Comparison of ENCODE assay signal across 20 mouse cellular contexts in the genomic region with DNA sequence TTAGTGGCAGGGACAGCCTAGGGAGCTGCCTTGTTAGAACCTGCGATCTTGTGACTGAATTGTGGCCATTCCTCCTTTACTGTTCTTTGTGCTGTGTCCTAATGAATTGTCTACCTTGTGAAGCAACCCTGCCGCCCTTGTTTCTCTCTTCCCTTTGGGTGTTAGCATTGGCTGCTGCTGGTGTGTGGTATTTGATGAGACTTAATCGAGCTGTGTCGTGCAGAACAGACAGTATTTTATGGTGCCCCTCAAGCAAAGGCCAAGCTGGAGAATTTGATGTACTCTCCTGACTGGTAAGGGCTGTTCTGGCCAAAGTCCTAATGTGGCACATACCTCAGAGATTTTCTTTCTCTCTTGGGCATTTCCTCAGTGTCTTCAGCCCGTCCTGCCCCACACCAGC. TPM values are rescaled to one million over a fixed set of nuclear protein-coding genes. Genes with fewer than 3 reads are reported as not detected.
DNase-seq lines count a peak whose midpoint lies in the region; ATAC-seq and TF ChIP-seq lines count a peak whose summit lies in the region.
"Had no signal": no experiment of that assay in that cellular context is flagged by ENCODE, and none has a peak within 500 bp of the region (broad histone marks: within the 10 kb centered on the region; RNA-seq: fewer than 3 reads in every experiment).

No protein-coding gene starts in this region.

- intact Hi-C loops in gastrocnemius, adult 2 months (cut with DNase I) = no loop called here

- no peaks in the 10 kb centered on the region for H3K9me3 ChIP-seq in forebrain, embryonic 12.5 days
- H3K9me3 ChIP-seq: embryonic facial prominence, embryonic 13.5 days; embryonic facial prominence, embryonic 15.5 days had no signal

- no peak overlapping the region for H3K9ac ChIP-seq in forebrain, embryonic 12.5 days
- H3K9ac ChIP-seq: embryonic facial prominence, embryonic 13.5 days; embryonic facial prominence, embryonic 15.5 days had no signal

- peaks cover 38% of the 10 kb centered on the region for H3K4me1 ChIP-seq in bone marrow macrophage, adult 2 months (ENCODE audit: control insufficient read depth, insufficient read depth, low read length)
- H3K4me1 ChIP-seq in brown adipose tissue, adult 24 weeks (ENCODE audit: control insufficient read depth, insufficient read depth, insufficient read length, low read length) = peaks cover 8% of the 10 kb centered on the region
- no peaks in the 10 kb centered on the region; the same call in 1 of the 2 replicates for H3K4me1 ChIP-seq in forebrain, embryonic 12.5 days
- H3K4me1 ChIP-seq: embryonic facial prominence, embryonic 13.5 days; embryonic facial prominence, embryonic 15.5 days had no signal

- no peak overlapping the region for H3K4me3 ChIP-seq in gastrocnemius, adult 2 months
- H3K4me3 ChIP-seq in bone marrow macrophage, adult 2 months (ENCODE audit: insufficient read depth, low read length) = no peak overlapping the region
- H3K4me3 ChIP-seq in brown adipose tissue, adult 24 weeks (ENCODE audit: insufficient read depth, low read depth, low read length) = no peak overlapping the region
- H3K4me3 ChIP-seq in forebrain, embryonic 12.5 days (replicated peaks) = no peak overlapping the region
- H3K4me3 ChIP-seq: embryonic facial prominence, embryonic 13.5 days; embryonic facial prominence, embryonic 15.5 days; erythroblast, embryonic 14.5 days had no signal

- TF ChIP-seq CTCF in gastrocnemius, adult 2 months (IDR thresholded peaks at IDR 0.05) = no peak
- TF ChIP-seq CTCF in bone marrow macrophage, adult 2 months (IDR thresholded peaks at IDR 0.05; ENCODE audit: low read depth, low read length) = no peak

- no peak overlapping the region for H3K4me2 ChIP-seq in forebrain, embryonic 12.5 days
- H3K4me2 ChIP-seq: embryonic facial prominence, embryonic 13.5 days; embryonic facial prominence, embryonic 15.5 days had no signal

- no peaks in the 10 kb centered on the region for H3K36me3 ChIP-seq in forebrain, embryonic 12.5 days (replicated peaks)
- H3K36me3 ChIP-seq: embryonic facial prominence, embryonic 15.5 days had no signal

- 92% methylated on average over 5 of the region's 5 CpGs for WGBS in forebrain, embryonic 12.5 days

- ATAC-seq in forebrain, embryonic 12.5 days (ENCODE audit: low FRiP score) = no peak
- ATAC-seq: forebrain, embryonic 14.5 days; forebrain, embryonic 16.5 days had no signal

- TF ChIP-seq POLR2A in bone marrow macrophage, adult 2 months (IDR thresholded peaks at IDR 0.05; ENCODE audit: borderline replicate concordance, low read depth, low read length) = no peak

- no peak for DNase-seq in gastrocnemius, adult 2 months
- DNase-seq in gastrocnemius, adult 18-20 months (ENCODE audit: low spot score) = no peak
- peak; percentile 87 for DNase-seq in gonadal fat pad, adult 2 months (ENCODE audit: low read depth)
- no peak for DNase-seq in right cerebral cortex, postnatal 14 days
- no peak for DNase-seq in right cerebral cortex, postnatal 25 days
- DNase-seq: adrenal gland, adult 2 months; adrenal gland, postnatal 10 days; adrenal gland, postnatal 25 days; cerebellum, adult 11 months; cerebellum, adult 18-20 months; cerebellum, adult 9-10 months; embryo, embryonic 11 days had no signal

- 0 out of 2 replicates have a peak overlapping the region, but pooled peaks have one; percentile 28 for H3K27ac ChIP-seq in gastrocnemius, adult 2 months
- H3K27ac ChIP-seq in bone marrow macrophage, adult 2 months (ENCODE audit: insufficient read depth, low read depth, low read length) = peak overlapping the region; percentile 94
- H3K27ac ChIP-seq in brown adipose tissue, adult 24 weeks (replicated peaks; ENCODE audit: low read depth, low read length) = peak overlapping the region; percentile 28; the same call in 1 of the 2 replicates
- H3K27ac ChIP-seq in forebrain, embryonic 12.5 days = no peak overlapping the region
- H3K27ac ChIP-seq: embryonic facial prominence, embryonic 13.5 days; embryonic facial prominence, embryonic 15.5 days had no signal

- H3K27me3 ChIP-seq in forebrain, embryonic 12.5 days = no peaks in the 10 kb centered on the region
- H3K27me3 ChIP-seq: embryonic facial prominence, embryonic 13.5 days; embryonic facial prominence, embryonic 15.5 days had no signal

RNA-seq across cellular contexts. Expression of gene Tbc1d22a, which starts 12.0 kb away (rescaled TPM):
- 10 to 100 TPM; 12.4 to 16.3 TPM for total RNA-seq in gastrocnemius, adult 2 months (2021)
- total RNA-seq in gastrocnemius, adult 18-20 months (2021) = 10 to 100 TPM; 15.6 to 17.1 TPM
- 37.2 and 39.8 TPM in 2 replicates for polyA plus RNA-seq in bone marrow macrophage, adult 2 months (2012; ENCODE audit: insufficient read depth, insufficient read length, missing spikeins)
- polyA plus RNA-seq in brown adipose tissue, adult 24 weeks (2012; ENCODE audit: insufficient read depth, insufficient read length, missing spikeins) = 12.5 and 15.2 TPM in 2 replicates
- 43.8 and 48.1 TPM in 2 replicates for polyA plus RNA-seq in gonadal fat pad, adult 2 months (2012; rRNA removed)
- polyA plus RNA-seq in forebrain, embryonic 12.5 days (2016; fragmentation: Nextera tagmentation; extraction: Ambion mirVana) = 9.1 and 9.4 TPM in 2 replicates

RNA-seq across cellular contexts. Expression of gene Cerk, which starts 40.3 kb away (rescaled TPM):
- 1 to 10 TPM; 4.2 to 8.1 TPM for total RNA-seq in gastrocnemius, adult 2 months (2021)
- total RNA-seq in gastrocnemius, adult 18-20 months (2021) = 1 to 10 TPM; 4.3 to 5.1 TPM
- polyA plus RNA-seq in bone marrow macrophage, adult 2 months (2012; ENCODE audit: insufficient read depth, insufficient read length, missing spikeins) = 103 and 111 TPM in 2 replicates
- 4.5 and 5.0 TPM in 2 replicates for polyA plus RNA-seq in brown adipose tissue, adult 24 weeks (2012; ENCODE audit: insufficient read depth, insufficient read length, missing spikeins)
- 16.1 and 16.4 TPM in 2 replicates for polyA plus RNA-seq in gonadal fat pad, adult 2 months (2012; rRNA removed)
- 24.1 and 24.9 TPM in 2 replicates for polyA plus RNA-seq in forebrain, embryonic 12.5 days (2016; fragmentation: Nextera tagmentation; extraction: Ambion mirVana)
